Mouse (Mus musculus): Measurements from ENCODE around the gene Ocel1. TPM values are rescaled to one million over a fixed set of nuclear protein-coding genes. Genes with fewer than 3 reads are reported as not detected.

Ocel1 gene
- polyA plus RNA-seq, 2 experiments, result 3.8 to 4.2 TPM

DNA sequence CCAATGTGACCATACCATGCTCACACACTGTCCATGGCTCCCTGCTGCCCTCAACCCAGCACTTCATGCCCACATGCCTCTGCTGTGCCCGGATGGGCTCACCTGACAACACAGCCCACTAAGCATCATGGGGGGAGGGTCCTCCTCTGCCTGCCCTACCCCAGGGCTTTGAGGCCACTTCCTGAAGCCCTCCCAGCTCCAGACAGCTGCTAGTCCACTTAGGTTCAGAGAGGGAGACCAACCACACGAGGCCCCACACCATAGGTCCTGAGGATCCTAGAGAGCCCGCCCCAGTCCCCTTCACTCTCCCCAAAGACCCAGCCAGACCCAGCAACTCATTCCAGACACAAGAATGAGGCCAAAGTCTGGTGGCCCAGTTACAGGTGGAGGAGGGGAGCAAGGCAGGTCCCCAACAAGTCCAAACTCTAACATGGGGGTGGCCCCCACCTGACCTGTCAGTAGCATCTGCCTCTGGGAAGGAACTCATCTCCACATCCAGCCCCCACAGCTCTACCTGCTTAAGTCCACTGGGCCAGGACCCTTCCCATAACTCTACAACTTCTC is 8.5 kb downstream of the Ocel1 start:
- no peak for ATAC-seq (ENCODE audit: low FRiP score, low read depth)
- H3K27ac ChIP-seq (replicated peaks; ENCODE audit: low read depth, low read length), result no peak overlapping the region
- H3K4me2 ChIP-seq (replicated peaks; ENCODE audit: low read depth, low read length, severe bottlenecking), result peak overlapping the region; percentile 99
- H3K4me3 ChIP-seq (replicated peaks; ENCODE audit: low read length), result peak overlapping the region; percentile 84
- DNase-seq (ENCODE audit: low spot score), result no peak
- peaks cover 17% of the 10 kb centered on the region for H3K36me3 ChIP-seq (ENCODE audit: control insufficient read depth, insufficient read depth, low read length)
- peak overlapping the region; percentile 77 for H3K9ac ChIP-seq (ENCODE audit: low read depth, low read length, severe bottlenecking)
- TF ChIP-seq POLR2A (IDR thresholded peaks at IDR 0.05; ENCODE audit: borderline replicate concordance, extremely low read depth, insufficient read depth, insufficient read length), result no peak
- peaks cover 35% of the 10 kb centered on the region for H3K4me1 ChIP-seq (ENCODE audit: control insufficient read depth, insufficient read depth, low read length)
- WGBS, result 49% methylated on average over 3 of the region's 3 CpGs
- no peaks in the 10 kb centered on the region for H3K27me3 ChIP-seq (ENCODE audit: control insufficient read depth, insufficient read depth, low read length)
- H3K9me3 ChIP-seq (ENCODE audit: control insufficient read depth, low read length), result no peaks in the 10 kb centered on the region

GRCm38 (mm10) chr8:71380178-71381171 is 9.4 kb downstream of the Ocel1 start:
- DNase-seq (ENCODE audit: low spot score) (no peak), ATAC-seq (ENCODE audit: low FRiP score, low read depth) (no peak)
- TF ChIP-seq POLR2A (IDR thresholded peaks at IDR 0.05; ENCODE audit: borderline replicate concordance, extremely low read depth, insufficient read depth, insufficient read length), result no peak
- Histone ChIP-seq H3K27ac (replicated peaks; ENCODE audit: low read depth, low read length) (no peak overlapping the region), H3K4me2 (replicated peaks; ENCODE audit: low read depth, low read length, severe bottlenecking) (peak overlapping the region; percentile 99), H3K9ac (ENCODE audit: low read depth, low read length, severe bottlenecking) (peak overlapping the region; percentile 77), H3K36me3 (ENCODE audit: control insufficient read depth, insufficient read depth, low read length) (peaks cover 11% of the 10 kb centered on the region), H3K4me3 (replicated peaks; ENCODE audit: low read length) (peak overlapping the region; percentile 84), H3K9me3 (ENCODE audit: control insufficient read depth, low read length) (no peaks in the 10 kb centered on the region), H3K4me1 (ENCODE audit: control insufficient read depth, insufficient read depth, low read length) (peaks cover 35% of the 10 kb centered on the region), H3K27me3 (ENCODE audit: control insufficient read depth, insufficient read depth, low read length) (no peaks in the 10 kb centered on the region)
- 2% methylated on average over 59 of the region's 72 CpGs for WGBS

DNA sequence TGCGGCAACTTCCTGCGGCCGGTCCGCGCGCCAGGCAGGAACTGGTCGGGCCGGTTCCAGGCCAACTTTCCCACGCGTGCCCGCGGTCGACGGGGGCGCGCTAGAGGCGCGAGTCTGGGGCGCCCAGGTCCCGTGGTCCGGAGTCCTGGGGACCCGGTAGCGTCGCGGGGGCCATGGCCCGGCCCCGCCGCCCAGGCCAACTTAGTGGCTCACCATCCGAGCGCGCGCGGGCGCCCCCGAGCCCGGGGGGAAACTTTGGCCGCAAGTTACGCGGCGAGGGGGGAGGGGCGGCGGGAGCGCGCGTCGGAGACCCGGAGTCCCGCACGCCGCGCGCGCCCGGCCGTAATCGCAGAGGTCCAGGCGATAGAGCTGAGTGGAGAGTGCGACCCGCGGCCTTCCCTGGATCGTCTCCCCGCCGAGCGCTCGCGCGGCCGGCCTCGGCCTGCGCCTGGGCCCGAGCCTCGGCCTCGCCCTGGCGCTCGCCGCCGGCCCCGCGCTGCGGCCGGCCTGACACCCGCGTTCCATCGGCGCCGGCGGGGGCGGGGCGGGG is 10.4 kb downstream of the Ocel1 start, which contains the start of gene Nr2f6:
Gene Nr2f6, minus strand, starts transcription at position 540 of the 550 bp plus-strand sequence.
- ATAC-seq (ENCODE audit: low FRiP score, low read depth) (peak; percentile 17), DNase-seq (ENCODE audit: low spot score) (no peak)
- no peak for TF ChIP-seq POLR2A (IDR thresholded peaks at IDR 0.05; ENCODE audit: borderline replicate concordance, extremely low read depth, insufficient read depth, insufficient read length)
- Histone ChIP-seq H3K9ac (ENCODE audit: low read depth, low read length, severe bottlenecking) (peak within 1 kb of the TSS; percentile 77), H3K4me3 (replicated peaks; ENCODE audit: low read length) (peak within 1 kb of the TSS; percentile 84), H3K4me1 (ENCODE audit: control insufficient read depth, insufficient read depth, low read length) (peaks cover 26% of the 10 kb centered on the region), H3K27me3 (ENCODE audit: control insufficient read depth, insufficient read depth, low read length) (no peaks in the 10 kb centered on the region), H3K36me3 (ENCODE audit: control insufficient read depth, insufficient read depth, low read length) (peaks cover 11% of the 10 kb centered on the region), H3K4me2 (replicated peaks; ENCODE audit: low read depth, low read length, severe bottlenecking) (peak within 1 kb of the TSS; percentile 99), H3K9me3 (ENCODE audit: control insufficient read depth, low read length) (no peaks in the 10 kb centered on the region), H3K27ac (replicated peaks; ENCODE audit: low read depth, low read length) (peak within 1 kb of the TSS; percentile 88)
- under 1% methylated on average over 56 of the region's 89 CpGs for WGBS

DNA sequence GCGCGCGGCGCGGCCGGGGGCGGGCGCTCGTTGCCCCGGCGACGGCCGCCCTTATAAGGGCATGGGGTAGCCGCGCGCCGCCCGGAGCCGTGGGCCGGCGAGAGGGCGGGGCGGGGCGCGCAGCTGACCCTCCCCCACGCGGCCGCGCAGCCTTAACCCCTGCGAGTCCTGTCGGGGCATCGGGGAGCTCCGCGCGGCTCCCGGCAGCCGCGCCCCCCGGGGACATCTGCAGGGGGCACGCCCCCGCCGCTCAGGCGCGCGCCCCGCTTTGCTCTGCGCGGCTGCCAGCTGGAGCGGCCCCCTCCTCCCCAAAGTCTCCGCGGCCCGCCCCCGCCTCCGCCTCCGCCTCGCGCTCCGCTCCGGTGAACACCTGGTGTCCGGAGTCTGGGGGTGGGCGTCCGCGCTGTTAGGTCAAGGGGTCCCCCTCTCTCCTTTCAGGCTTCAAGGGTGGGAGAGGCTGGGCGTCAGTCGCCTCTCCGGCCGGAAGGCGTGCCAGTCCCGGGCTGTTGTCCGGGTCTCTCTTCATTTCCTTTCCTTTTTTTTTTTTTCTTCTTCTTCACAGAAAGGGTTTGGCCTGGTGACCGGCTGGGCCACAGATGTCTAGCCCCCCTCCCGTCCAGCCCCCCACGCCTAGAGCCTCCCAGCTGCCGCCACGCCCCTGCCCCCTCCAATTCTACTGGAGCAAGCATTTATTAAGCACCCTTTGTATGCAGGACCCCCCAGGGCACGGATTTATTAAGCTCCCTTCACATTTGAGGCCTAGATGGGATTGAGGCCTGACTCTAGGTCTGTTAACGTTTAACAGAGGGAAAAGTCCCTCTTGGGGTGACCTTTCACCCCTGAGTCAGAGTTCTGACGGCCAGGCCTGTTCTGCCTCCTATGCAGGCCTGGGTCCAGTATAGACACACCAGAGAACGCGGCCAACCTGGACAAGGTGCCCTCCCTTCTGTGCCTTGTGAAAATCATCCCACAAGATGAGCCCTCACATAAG is 11.2 kb downstream of the Ocel1 start:
- ATAC-seq (ENCODE audit: low FRiP score, low read depth), result peak; percentile 92
- WGBS, result 3% methylated on average over 29 of the region's 80 CpGs
- TF ChIP-seq POLR2A (IDR thresholded peaks at IDR 0.05; ENCODE audit: borderline replicate concordance, extremely low read depth, insufficient read depth, insufficient read length), result no peak

More for the DNA sequence above, 11.2 kb downstream of the Ocel1 start:
- H3K9me3 ChIP-seq (ENCODE audit: control insufficient read depth, low read length), result no peaks in the 10 kb centered on the region
- peak overlapping the region; percentile 77 for H3K9ac ChIP-seq (ENCODE audit: low read depth, low read length, severe bottlenecking)
- DNase-seq (ENCODE audit: low spot score), result peak; percentile 86
- H3K4me3 ChIP-seq (replicated peaks; ENCODE audit: low read length), result peak overlapping the region; percentile 84
- peaks cover 9% of the 10 kb centered on the region for H3K36me3 ChIP-seq (ENCODE audit: control insufficient read depth, insufficient read depth, low read length)
- peaks cover 23% of the 10 kb centered on the region for H3K4me1 ChIP-seq (ENCODE audit: control insufficient read depth, insufficient read depth, low read length)
- peak overlapping the region; percentile 99 for H3K4me2 ChIP-seq (replicated peaks; ENCODE audit: low read depth, low read length, severe bottlenecking)
- H3K27ac ChIP-seq (replicated peaks; ENCODE audit: low read depth, low read length), result peak overlapping the region; percentile 88
- H3K27me3 ChIP-seq (ENCODE audit: control insufficient read depth, insufficient read depth, low read length), result no peaks in the 10 kb centered on the region

Measured in limb, embryonic 14.5 days (tissue).